Mouse (Mus musculus) cerebellum, adult 9-11 months (tissue): Measurements from ENCODE around the gene Gm10799.
"Not testable (repeated sequence)": the region's sequence is repeated elsewhere in the genome, so short reads cannot be mapped to it uniquely, and the experiment has no call there.

ENCODE experiments used
- DNase-seq: peaks from one replicate; pipeline ENCODE4 v3.0.0; 2022

The Gm10799 gene

DNA sequence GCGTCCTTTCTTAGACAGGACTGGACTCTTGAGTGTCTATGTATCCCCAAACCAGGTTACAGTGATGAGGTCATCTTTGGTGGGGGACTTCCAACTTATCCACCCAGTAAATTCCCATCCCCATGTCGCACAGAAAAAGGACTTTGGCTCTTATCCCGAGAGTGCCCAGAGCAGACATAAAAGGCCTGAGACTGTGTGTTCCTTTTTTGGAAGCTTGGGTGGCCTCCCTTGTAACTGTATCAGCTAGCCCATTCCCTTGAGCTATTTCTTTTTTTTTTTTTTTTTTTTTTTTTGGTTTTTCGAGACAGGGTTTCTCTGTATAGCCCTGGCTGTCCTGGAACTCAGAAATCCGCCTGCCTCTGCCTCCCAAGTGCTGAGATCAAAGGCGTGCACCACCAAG, 2.8 kb downstream of the Gm10799 start, which contains the start of gene Gm10912:
Gene Gm10912, plus strand, starts transcription at position 301 of the 400 bp plus-strand sequence.
- DNase-seq, result not testable (repeated sequence)

DNA sequence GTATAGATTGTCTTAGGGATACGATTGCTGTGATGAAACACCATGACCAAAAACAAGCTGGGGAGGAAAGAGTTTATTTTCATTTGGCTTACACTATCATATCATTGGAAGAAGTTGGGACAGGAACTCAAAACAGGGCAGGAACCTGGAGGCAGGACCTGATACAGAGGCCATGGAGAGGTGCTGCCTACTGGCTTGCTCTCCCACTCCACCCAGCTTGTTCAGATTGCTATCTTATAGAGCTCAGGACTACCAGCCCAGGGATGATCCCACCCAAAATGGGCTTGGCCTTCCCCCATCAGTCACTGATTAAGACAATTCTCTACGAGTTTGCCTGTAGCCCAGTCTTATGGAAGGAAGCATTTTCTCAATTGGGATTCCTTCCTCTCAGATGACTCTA, 4.2 kb downstream of the Gm10799 start:
- no peak for DNase-seq

DNA sequence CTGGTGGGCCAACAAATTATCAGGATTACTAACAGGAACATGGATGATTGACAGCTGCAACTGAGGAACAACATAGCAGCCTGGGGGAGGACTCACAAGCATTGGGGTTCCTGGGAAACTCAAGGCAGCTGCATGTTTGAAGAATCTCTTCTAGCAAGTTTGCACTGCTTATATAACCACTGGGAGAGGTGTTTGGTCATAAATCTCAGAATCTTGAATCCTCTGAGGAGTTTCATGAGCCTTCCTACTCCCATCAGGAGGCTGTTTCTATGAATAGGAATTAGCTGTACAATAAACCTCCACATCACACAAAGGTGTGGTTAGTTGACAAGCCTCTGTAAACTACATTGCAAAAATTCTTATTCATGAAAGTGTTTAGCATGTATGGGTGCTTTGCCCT, 5.7 kb downstream of the Gm10799 start:
- DNase-seq, result no peak

DNA sequence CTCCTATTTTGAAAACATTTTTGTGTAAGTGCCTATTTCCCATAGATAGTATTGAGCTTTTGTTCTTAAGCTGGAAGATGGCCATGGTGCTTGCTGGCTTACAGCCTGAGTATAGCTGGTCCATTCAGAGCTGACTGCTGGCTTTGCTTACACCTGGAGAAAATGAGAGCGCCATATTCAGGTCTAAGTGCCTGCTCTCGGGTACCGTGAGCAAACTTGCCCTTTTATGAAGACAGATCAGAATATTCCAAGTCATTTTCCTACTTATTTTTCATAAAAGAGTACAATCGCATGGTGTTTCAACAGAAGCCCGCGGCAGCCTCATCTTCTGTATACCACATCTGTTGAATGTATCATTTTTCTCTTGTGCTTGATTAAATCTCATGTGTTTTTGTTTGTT, 7.4 kb downstream of the Gm10799 start:
- no peak for DNase-seq

DNA sequence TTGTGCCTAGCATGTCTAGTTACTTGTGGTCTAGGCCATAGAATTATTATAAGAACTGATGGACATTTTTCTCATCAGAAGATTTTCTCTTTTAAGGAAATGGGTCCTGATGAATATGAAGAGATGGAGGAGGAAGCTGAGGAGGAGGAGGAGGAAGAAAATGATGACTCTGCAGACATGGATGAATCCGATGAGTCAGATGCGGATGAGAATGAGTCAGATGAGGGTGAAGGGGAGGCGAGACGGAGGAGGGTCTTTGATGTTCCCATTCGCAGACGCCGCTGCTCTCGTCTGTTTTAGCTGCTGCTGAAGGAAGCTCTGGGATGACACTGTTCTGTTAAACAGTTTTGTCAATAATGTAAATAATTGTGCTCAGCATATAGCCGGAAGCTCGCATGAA, 8.6 kb downstream of the Gm10799 start:
- no peak for DNase-seq

DNA sequence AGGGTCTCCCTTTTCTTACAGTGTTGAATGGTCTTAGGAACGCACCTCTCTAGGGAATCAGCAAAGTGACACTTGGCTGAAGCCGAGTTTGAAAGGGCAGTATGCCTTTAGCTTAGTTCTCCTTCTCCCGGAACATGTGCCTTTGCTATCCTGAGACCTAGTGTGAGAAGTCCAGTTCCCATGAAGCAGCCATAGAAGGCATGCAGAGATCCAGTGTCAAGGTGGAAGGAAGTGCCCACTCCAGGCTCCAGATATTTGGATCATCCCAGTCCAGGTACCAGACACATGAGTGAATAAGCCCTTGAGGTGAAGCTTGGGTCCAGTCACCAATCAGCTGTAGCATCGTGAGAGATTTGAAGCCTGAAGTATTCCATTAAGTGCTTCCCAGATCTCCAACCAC, 9.4 kb downstream of the Gm10799 start:
- no peak for DNase-seq

DNA sequence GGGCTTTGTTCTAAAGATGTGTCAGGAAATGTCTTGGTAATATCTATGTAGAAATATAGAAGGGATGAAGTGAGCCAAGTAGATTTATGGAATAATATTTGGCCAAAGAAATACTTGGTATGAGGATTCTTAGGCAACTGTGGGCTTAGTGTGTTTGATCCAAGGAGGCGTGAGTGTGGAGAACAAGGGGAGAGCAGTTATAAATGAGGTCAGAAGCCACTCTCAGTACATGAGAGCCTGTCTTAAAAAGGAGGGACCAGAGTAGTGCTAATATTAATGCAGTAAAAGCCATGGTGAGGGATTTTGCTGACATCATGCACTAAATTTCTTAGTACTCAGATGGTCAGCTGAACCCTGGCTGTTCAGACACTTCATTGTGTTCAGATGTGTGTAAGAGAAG, 10.0 kb downstream of the Gm10799 start:
- no peak for DNase-seq

DNA sequence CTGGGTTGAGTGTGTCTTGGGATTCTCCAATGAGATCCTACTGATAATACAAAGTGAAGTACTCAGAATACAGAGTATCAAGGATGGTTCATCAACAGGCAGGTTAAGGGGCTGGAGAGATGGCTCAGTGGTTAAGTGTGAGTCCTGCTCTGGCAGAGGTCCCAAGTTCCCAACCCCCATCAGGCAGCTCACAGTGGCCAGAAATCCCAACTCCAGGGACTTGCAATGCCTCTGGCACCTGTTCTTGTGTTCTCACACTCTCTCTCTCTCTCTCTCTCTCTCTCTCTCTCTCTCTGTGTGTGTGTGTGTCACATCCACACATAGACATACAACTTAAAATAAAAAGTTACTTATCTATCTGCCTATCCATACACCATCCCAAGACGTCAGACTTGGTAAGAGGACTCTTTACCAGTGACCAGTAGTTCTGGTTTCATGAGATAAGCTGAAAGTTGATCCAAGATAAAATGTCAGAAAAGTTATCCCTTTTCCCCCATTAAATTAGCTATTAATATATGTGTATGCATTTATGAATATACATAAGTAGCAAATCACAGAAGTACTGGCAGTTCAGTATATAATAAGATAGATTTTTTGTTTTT, 23.8 kb downstream of the Gm10799 start:
- DNase-seq, result no peak

DNA sequence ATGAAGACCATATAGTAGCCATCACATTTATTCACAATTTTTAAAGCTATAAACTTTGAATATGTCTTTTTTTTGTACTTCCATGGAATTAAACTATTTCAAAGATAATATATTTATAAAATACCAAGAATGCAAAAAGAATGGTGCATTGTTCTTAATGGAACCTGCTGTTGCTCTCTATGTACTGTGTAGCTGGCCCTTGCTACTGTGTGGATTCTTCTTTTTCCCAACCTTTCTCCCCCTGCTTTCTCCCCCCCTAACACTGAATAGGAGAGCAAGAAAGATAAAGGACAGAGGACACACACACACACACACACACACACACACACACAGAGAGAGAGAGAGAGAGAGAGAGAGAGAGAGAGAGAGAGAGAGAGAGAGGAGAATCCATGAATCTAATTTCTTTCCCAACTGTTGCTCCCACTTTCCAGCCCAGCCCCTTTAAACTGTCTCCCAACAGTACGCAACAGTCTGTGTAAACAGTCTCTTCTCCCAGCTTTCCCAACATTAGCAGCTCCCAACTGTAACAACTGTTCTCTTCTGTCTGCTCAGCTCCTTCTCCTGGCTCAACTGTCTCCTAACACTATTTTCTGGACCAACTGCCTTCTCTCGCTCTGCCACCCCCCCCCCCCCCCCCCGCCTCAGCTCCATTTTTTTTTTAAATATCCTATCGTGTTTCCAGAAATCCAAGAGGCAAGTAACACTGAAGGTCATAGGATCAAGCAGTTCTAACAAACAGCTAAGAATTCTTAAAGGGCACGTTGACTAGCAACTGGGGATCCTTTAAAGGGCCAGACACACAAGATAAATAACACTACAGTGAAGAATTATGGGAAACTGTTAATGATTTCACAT, 24.5 kb downstream of the Gm10799 start:
- DNase-seq, result no peak

DNA sequence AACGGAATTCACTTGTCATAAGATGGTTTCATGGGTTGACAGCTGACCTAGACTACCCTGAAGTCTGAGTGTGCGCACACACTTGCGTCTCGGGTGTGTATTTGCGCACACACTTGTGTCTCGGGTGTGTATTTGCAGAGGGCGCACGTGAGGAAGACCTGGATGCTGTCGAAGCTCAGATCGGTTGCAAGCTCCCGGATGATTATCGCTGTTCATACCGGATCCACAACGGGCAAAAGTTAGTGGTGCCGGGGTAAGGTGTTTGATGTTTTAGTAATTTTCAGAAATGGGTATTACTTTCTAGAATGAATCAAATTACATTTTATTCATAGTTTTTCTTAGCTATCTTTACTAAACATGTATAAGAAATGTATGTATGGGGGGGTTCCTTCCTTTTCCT, 25.6 kb downstream of the Gm10799 start:
- DNase-seq, result no peak

DNA sequence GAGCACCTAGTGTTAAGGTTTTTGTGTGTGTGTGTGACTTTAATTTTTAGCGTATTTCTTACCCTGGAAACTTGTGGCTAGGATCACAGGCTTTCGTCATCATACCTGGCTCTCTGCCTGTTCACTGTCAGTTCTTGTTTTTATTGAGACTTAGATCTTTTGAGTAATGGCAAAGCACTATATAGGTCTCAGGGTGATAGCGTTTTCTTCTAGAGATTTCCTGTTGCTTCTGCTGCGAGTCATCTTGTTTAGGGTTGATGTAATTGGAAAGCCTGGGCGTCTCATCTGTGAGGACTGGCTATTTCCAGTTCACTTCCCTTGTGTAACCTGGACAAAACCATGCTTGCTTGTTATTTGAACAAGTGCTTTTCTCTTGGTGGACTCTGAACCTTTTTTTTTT, 26.7 kb downstream of the Gm10799 start:
- DNase-seq, result no peak

DNA sequence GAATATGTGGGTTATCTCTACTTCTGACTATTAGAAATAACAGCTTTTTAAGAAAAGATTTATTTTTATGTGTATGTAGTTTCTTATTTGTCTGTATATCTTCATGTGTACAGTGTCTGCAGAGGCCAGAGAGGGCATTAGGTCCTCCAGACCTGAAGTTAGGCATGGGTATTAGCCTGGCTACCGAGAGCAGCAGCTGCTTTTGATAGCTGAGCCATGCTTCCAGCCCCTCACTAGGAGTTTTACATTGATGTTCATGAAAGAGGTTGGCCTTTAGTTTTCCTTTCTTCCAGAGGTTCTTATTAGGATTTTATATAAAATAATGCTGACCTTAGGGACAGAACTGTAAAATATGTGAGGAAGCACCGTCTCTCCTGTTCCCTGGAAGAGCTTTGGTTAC, 30.1 kb downstream of the Gm10799 start:
- DNase-seq, result no peak

DNA sequence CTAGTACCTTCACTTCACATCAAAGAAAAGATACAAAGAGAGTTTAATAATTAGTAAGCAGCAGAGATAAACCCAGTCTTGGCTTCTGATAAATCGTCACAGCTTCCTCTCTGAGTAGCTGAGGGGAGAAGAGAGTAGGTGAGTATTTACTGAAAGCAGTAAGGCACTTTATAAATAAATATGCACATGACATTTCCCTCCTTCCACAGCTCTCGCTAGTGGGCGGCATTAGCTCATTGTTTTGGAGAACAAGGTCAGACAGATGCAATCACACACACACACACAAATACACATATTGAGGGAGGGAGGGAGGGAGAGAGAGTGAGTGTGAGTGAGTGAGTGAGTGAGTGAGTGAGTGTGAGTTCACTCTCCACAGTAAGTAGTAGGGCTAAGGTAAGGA, 32.0 kb downstream of the Gm10799 start:
- no peak for DNase-seq

DNA sequence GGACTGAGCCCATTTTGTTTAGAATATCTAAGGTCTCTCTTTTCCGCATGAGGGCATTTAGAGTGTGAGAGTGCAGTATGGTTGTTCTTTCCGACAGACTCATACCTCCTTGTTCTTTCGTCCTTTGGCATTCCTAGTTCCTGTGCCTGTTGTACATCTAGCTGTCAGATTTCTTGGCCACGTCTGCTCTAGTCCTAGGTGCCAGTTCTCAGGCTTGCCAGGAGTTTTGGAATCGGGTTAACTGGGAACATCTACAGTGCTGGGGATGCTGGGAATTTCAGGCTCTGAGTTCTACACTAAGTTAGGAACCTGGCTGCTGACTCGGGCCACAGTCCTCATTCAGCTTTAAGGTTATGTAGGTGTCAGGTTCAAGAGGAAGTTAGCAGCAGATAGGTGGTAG, 32.8 kb downstream of the Gm10799 start:
- no peak for DNase-seq

DNA sequence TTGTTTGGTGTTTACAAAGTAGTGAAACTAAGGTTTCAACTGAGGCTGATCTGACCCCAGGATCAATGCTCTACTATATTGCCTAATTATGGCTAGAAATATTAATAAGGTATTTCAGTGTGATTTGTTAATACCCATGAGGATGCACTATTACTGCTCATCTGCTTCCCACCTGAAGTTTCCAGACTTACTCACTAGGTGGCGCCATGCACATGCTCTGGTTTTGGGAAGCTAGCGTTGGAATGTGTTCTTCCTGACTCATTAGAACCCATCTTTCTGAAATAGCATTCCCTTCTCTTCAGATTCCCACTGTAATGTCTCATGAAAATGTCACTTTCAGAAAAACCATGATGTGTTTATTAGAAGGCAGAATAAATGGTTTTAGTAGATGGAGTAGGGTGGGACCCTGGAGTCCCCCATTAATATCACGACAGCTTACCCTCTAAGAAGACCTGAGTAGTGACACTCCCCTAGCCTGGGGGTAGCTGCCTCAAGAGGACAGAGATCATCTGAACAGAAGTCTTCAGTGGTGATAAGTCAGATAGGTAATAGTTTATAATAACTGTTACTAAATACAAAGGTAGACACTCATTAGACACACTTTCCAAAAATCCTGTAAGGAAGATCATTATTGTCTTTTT, 33.4 kb downstream of the Gm10799 start:
- DNase-seq, result peak; percentile 56

DNA sequence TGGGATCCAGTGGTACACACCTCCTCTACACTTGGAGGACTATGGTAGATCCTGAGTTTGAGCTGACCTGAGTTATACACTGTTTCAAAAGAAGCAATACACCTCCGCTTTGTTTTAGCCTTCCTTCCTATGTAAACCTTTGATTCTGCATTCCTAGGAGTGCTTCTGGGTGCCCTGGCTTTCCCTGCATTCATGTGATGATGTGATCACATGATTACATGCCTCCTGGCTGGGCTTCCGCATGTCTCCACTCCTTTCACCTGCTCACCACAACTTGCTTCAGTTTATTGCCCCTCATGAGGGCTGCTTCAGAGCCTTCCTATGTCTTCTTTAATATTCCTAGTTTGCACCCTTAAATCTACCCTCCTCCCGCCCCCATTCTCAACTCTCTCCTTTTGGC, 36.3 kb downstream of the Gm10799 start:
- no peak for DNase-seq

DNA sequence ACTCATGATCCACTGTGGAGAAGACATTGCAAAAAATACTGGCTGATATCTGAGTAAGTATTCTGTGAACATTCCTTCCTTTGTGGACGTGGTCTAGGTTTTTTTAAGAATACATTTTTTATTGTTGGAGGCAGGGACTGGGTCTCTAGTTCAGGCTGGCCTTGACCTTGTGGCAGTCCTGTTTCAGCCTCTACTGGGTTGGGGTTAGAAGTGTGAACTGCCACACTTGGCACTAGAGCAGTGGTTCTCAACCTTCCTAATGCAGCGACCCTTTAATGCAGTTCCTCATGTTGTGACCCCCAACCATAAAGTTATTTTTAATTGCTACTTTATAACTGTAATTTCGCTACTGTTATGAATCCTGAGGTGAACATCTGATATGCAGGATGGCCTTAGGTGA, 38.0 kb downstream of the Gm10799 start:
- no peak for DNase-seq

DNA sequence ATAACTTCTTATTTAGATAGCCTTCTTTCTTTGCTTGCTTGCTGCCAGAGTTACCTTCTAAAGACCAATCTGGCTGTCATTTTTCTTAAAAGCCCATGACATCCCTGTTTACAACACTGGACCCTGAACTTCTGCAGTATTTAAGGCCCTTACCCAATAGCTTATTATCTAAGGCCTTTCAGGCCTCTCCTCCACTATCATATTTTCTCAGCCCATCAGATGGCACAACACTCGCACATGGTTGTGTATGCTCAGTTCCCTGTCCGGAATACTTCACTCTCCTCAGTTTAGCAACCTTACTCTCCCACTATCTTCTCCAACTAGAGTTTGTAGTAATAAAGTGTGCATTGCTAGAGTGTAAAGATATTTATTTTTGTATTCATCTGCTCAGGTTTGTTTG, 39.3 kb downstream of the Gm10799 start:
- no peak for DNase-seq

DNA sequence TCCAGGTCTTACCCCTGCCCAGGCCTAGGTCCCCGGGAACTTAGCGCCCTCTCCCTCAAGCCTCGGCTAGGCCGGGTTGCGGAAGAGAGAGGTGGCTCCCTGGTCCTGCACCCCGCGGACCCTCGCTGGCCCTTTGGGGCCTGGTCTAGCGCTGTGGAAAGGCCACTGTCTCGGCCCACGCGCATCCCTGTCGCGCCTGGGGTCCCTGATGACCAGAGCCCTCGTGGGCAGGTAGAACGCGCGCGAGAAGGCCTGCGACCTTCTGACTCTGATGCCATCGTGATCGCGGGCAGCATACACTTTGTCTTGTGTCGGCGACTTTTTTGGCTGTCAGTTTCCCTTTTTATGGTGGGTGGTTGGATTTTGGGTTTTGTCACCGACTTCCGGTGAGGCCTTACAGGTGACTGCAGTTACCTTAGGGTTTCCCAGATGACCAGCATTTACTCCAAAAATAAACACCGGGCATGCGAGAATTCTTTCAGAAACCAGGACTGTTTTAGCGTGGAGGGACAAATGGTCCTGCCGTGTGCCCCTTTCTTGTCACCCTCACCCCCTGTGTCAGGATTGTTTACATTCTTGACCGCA, 40.1 kb downstream of the Gm10799 start, which contains the start of gene 4931422A03Rik:
Gene 4931422A03Rik, minus strand, starts transcription at position 223 of the 585 bp plus-strand sequence.
- DNase-seq, result no peak

DNA sequence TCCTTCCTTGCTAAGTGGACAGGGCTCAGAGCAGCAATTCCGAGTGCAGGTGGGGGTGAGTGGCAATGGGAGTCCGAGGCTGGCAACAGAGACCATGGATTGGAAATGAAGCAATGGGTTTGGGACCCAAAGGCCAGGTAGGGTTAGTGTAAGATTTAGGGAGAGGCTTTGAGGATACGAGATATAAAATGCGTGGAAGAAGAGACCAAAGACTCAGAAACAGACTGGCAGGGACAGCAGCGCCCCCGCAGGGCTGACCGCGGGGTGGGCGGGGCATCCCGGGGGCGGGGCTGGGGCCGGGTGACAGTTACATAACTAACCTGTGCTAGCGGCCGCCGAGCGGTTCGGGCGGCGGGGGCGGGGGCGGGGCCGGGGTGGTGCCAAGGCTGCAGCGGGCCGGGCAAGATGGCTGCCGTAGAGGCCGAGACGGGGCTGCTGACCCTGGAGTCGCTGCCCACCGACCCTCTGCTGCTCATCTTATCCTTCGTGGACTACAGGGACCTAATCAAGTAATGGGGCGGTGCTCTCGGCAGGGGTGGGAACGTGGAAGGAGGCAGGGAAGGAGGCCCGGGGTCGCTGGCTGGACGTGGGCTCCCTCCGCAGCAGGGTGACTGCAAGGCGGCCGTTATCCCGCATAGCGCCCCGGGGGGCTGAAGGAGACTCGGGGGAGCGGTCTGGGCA, 40.8 kb downstream of the Gm10799 start, which contains the start of gene Fbxo3:
Gene Fbxo3, plus strand, starts transcription at position 264 of the 681 bp plus-strand sequence.
- DNase-seq, result peak; percentile 93

DNA sequence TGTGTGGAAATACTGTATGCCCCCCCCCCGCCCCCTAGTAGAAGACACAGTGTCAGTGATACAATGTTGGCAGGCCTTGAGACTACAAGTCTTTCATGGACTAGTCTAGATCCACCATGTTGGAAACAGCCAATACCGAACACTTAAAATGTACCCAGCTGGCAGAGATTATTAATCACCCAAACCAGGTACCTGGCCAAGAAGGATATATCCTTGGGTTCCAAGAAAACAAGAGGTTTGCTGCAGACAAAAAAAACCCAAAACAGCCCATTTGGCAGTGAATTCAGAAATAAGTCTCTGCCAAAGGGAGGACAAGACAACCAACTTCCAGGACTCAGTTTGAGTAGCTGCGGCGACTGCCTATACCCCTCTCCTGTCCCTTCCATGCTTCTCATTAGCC, 43.7 kb downstream of the Gm10799 start:
- no peak for DNase-seq

DNA sequence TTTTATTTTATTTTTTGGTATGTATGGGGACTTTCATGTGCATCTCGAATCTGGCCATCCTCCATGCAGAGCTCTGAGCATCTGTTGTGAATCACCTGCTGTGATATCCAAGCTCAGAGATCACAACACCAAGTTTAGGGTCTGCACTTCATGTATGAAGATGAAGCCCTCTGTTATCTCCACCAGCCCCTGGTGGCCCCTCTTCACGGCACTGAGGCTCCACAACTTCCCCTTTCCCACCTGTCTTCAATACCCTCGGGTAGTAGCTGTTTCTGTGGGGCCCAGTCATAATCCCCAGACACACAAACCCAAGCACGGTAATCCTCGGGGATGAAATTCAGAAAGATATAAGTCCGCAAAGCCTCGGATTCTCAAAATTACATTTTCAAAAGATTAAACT, 45.3 kb downstream of the Gm10799 start:
- DNase-seq, result no peak
